Mouse (Mus musculus) mesoderm, embryonic 11.5 days (tissue): ENCODE measurements around the gene Etl4.

Source experiments
- DNase-seq: peaks from one replicate; pipeline ENCODE4 v3.0.0-alpha.2; 2012; ENCODE audit warnings: low read depth, low spot score

Etl4 gene

GRCm38 (mm10) chr2:20520099-20520475 lies 610.5 kb downstream of the Etl4 start:
- DNase-seq, result peak; percentile 33

GRCm38 (mm10) chr2:20520636-20521595 lies 611.3 kb downstream of the Etl4 start:
- DNase-seq, result peak; percentile 26

DNA sequence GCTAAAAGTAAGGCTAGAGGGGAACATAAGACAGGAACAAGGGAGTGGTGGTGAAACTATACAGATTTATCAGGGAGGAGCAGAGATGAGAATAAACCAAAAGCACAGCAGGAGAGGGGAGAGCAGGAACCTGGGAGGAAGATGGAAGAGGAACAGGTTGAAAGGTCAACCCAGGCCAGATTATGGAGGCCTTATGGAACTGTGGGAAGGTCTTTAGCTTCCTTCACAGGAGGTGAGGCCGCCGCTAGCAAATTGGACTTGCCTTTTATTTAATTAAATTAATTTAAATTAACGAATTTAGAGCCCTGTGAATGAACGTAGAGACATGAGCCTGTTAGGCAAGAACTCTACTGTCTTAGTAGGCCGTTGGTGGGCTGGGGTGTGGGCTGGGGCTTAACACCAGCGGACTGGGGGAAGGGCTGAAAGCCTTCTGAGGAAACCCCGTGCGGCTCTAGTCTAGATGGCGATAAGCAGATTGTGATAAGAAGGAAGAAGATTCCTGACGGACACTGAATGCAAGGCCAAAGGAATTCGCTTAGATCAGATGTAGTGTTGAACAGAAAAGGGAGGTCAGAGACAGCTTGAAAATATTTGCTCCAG lies 612.2 kb downstream of the Etl4 start:
- DNase-seq, result no peak

DNA sequence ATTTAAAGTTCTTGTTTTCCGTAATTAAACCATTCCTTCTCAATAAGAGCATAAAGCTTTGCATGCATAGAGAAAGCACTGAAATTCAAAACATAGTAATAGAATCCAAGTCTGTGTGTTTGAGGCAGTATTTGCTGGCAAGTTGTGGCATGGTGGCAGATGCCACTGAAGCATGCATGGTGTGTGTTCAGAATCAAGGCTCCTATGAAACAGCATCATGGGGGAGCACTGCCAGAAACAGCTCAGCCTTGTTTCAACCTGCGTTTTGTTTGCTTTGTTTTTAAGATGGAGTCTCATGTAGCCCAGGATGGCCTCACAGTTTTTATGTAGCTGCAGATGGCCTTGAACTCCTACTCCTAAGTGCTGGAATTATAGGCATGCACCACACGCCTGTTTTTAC lies 614.1 kb downstream of the Etl4 start:
- DNase-seq, result no peak

GRCm38 (mm10) chr2:20525879-20526593 lies 616.5 kb downstream of the Etl4 start:
- peak; percentile 43 for DNase-seq

GRCm38 (mm10) chr2:20526856-20527255 lies 617.3 kb downstream of the Etl4 start:
- no peak for DNase-seq

DNA sequence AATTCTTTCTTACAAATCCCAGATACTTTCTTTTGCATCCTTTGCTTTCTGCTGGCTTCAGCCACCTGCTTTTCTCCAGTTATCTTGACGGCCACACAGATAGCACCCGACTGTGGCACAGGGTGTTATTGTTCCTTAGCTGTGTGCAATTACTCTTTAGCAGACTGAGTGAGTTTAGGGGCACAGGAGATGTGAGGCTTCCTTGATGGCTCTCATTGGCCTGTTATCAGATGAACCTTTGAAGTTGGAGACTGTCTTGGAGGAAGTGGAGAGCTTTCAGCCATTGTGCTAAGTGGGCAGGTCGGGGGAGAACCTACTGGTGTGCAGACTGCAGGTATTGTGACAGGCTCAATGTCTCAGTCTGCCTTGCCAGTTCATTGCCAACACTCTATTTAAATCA lies 623.0 kb downstream of the Etl4 start:
- no peak for DNase-seq

- DNase-seq, result no peak
Observed at GRCm38 (mm10) chr2:20537785-20538184, 628.2 kb downstream of the Etl4 start.

- DNase-seq, result no peak
Observed at GRCm38 (mm10) chr2:20538871-20539270, 629.3 kb downstream of the Etl4 start.

DNA sequence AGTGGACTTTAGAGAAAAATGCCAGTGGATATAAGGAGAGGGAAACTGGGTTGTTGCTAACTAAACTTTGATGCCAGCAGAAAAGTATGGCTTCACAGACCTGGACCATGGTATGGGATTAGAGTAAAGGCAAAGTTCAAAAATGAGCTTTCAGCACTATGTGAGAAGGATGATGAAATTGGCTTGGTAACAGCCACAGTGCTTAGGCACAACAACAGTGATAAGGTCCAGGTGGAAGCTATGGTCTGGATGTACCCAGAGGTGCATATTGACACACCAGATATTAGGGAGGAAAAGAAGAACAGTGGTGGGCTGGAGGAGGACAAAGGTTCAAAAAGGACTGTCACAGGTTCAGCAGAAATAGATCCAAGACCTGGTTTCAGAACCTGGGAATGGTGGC lies 631.7 kb downstream of the Etl4 start:
- DNase-seq, result no peak

DNA sequence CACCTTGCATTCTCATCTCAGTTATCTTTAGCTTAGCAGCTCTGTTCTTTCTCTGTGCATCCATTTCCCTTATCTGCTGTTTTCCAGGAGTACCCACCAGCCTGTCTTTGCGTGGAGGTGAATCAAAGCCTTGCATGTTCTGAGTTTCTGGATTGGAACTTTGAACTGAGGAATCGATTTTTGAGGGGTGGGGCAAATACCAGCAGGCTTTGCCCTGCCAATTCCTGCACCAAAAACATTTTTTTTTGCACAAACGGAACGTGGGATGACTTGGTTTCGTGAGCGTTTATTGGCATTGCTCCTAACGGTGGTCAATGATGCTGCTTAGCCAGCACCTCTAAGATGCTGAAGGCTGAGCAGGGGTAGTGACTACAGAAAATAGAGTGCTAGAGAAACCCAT lies 632.7 kb downstream of the Etl4 start:
- DNase-seq, result no peak

GRCm38 (mm10) chr2:20545624-20546023 lies 636.0 kb downstream of the Etl4 start:
- DNase-seq, result no peak

DNA sequence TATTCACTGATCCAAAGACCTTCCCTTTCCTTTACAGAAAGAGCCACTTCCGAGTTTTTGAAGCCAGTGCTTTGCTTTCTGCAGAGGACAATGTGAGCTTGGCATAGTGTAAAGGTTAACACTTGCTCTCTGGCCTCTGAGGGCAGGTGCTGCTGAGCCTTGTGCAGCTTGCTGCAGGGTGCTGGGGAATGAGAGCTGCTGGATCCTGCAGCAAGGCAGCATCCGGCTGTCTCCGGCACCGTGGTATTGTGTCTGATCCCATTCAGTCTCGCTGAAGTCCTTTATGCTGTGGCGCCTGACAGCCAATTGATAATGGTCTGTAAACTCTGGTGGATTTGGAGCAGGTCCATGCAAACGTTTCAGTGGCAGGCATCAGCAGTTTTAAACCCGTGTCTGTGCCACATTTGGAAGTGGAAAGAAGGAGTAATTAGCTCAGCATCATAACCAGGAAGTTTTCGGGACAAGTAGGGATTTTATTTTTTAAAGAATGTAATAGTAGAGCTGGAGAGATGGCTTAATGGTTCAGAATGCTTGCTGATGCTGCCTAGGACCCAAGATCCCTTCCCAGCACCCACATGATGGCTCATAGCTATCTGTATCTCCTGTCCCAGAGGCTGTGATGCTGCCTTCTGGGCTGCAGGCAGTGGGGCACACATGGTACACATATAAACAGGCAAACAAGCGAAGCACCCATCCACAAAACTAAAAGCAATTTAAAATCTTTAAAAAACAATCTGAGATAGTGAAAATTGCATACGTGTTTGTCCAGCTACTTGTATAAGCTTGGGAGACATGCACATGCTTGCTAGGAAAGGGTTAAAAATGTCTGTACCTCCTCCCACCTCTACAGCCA lies 637.1 kb downstream of the Etl4 start:
- DNase-seq, result peak; percentile 33

DNA sequence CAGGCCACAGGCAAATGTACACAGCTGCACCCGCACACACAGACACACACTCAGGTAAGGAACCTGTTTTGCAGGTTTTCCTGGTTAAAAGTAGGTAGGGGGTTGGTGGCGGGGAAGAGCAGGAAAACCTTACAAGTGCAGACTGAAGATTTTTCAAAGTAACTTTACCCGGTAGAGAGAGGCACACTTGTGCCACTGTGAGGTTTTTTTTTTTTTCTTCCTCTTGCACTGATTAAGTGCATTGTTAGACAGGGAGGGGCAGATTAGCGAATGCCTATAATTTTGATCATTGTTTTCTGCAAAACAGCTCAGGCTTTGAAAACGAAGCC lies 637.7 kb downstream of the Etl4 start:
- peak; percentile 19 for DNase-seq

DNA sequence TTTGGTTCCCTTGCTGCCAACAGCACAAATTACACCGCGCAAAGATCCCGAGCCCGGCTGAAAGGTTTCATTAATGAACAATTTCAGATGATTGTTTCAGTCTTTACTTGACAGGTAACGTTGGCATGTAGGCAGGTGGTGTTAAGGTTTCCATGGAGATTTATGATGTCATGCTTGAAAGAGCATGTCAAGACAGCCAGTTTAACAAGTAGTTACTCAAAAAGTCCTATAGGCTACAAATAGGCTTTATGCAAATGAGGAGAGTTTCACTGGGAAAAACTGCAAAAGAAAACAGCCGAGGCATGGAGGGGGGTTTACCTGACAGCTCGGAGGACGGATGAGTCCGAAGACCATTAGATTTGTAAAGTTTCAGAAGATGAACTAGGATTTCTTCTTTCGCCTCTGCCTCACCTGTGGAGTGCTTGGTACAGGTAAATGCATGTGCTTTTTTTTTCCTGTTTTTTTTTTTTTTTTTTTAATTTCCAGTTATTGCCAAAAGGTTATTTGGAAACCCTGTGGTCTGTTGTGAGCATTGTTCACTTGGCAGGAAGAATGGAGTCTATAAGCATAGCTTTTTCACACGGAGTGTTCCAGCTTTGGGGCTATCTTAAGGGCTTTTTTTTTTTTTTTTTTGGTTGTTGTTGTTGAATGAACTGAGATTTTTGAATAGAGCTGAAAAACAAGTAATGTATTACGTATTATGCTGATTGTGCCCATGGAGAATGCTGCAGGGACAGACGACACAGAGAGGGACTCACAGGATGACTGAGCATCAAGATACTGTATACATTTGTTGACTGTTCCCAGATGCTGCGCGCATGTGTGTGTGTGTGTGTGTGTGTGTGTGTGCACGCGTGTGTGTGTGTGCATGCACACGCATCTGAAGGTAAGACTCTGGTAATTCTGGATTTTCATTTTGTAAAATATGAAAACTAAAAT lies 638.4 kb downstream of the Etl4 start:
- peak; percentile 26 for DNase-seq

DNA sequence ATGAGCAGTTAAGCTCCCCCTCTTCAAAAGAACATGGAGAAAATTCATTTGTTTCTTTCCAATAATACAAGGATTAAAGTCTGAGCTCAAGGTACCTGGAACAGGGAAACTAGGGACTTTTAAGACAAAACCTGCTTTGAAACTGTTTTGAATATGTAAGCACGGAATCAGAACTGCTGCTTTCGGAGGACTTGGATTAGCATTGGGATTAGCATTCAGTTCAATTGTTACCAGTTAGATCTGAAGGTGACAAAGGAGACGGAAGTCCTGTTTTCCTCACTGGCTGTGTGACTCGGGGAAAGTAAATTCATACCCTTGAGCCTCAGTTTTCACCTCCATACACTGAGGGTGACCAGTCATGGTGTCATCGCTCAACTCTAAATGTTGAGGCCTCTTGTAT lies 639.5 kb downstream of the Etl4 start:
- no peak for DNase-seq

DNA sequence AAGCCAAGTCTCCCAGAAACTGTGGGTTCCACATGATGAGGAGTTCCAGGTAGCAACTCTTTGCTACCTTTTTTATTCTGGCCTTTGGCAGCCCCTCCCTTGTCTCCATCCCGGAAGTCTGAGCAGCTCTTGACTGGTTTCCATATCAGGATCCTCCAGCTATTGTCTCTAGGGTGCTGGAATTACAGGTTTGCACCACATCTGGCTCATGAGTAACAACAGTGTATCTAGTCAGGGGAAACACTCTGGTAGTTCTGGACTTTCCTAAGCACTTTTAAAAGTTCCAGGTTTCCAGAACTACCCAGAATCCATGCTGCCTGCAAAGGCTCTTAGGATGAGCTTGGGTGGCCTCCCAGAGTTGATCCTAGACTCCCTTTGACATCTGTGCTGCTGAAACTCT lies 640.4 kb downstream of the Etl4 start:
- DNase-seq, result no peak

GRCm38 (mm10) chr2:20555706-20556105 lies 646.1 kb downstream of the Etl4 start:
- no peak for DNase-seq

DNA sequence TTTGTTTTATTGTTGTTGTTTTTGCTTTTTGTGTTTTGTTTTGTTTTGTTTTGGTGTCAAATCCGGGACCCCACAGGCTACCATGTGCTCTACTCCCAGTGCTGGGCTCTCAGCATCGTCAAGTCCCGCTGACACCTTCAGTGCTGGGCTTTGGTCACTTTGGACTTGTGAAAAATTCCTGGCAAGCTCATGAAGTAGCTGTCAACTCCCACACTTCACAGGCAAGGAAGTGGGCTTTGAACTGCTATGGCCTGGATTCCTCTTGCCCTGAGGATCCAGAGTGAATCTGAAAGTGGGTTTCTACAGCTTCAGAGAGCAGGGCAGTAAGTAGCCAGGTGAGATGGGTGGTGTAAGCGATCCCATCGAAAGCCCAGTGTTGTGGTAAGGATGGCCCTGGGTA lies 649.5 kb downstream of the Etl4 start:
- no peak for DNase-seq

- no peak for DNase-seq
Observed at GRCm38 (mm10) chr2:20559723-20560122, 650.1 kb downstream of the Etl4 start.

GRCm38 (mm10) chr2:20560581-20560980 lies 651.0 kb downstream of the Etl4 start:
- no peak for DNase-seq
